Comparison of ENCODE assay signal across 8 mouse cellular contexts in genomic region chr10:17720891-17721601, GRCm38 (mm10). TPM values are rescaled to one million over a fixed set of nuclear protein-coding genes. Genes with fewer than 3 reads are reported as not detected.
DNase-seq lines count a peak whose midpoint lies in the region; ATAC-seq and TF ChIP-seq lines count a peak whose summit lies in the region.

No protein-coding gene starts in this region.

- TF ChIP-seq CTCF in heart, adult 2 months (IDR thresholded peaks at IDR 0.05), result no peak

- no peak for TF ChIP-seq POLR2A in heart, adult 2 months (IDR thresholded peaks at IDR 0.05; ENCODE audit: insufficient read depth, low read depth, low read length)

- H3K9me3 ChIP-seq in forebrain, embryonic 11.5 days (ENCODE audit: control insufficient read depth, low read length), result no peaks in the 10 kb centered on the region
- H3K9me3 ChIP-seq in intestine, embryonic 16.5 days (ENCODE audit: control insufficient read depth, low read length), result no peaks in the 10 kb centered on the region
- no peaks in the 10 kb centered on the region for H3K9me3 ChIP-seq in midbrain, embryonic 14.5 days (ENCODE audit: control insufficient read depth, low read length)

- ATAC-seq in forebrain, embryonic 11.5 days (replicated peaks; ENCODE audit: low FRiP score), result no peak
- no peak for ATAC-seq in intestine, embryonic 16.5 days
- no peak for ATAC-seq in midbrain, embryonic 14.5 days (ENCODE audit: low FRiP score, low TSS enrichment)

- DNase-seq in heart, adult 2 months, result peak in 1 of 2 experiments; percentile 23
- DNase-seq in heart, postnatal 25 days (ENCODE audit: low spot score), result no peak
- DNase-seq in forebrain, embryonic 11.5 days (ENCODE audit: low spot score), result no peak
- DNase-seq in midbrain, embryonic 14.5 days, result peak; percentile 11
- no peak for DNase-seq in left cerebral cortex, postnatal 4 days
- DNase-seq in urinary bladder, postnatal 4 days (ENCODE audit: low spot score in 2 of 2), result no peak
- no peak for DNase-seq in T-cell, adult 2 months (ENCODE audit: low spot score)

- no peaks in the 10 kb centered on the region; the same call in 1 of the 2 replicates for H3K4me1 ChIP-seq in heart, adult 2 months (ENCODE audit: control insufficient read depth, insufficient read depth, low read length)
- H3K4me1 ChIP-seq in forebrain, embryonic 11.5 days (replicated peaks; ENCODE audit: control insufficient read depth, insufficient read depth, low read length), result no peaks in the 10 kb centered on the region
- peaks cover 4% of the 10 kb centered on the region for H3K4me1 ChIP-seq in intestine, embryonic 16.5 days (ENCODE audit: control insufficient read depth, insufficient read depth, low read length)
- H3K4me1 ChIP-seq in midbrain, embryonic 14.5 days (ENCODE audit: control insufficient read depth, insufficient read depth, low read length), result peaks cover 10% of the 10 kb centered on the region

- H3K27me3 ChIP-seq in heart, adult 2 months (ENCODE audit: control insufficient read depth, insufficient read depth, low read length), result no peaks in the 10 kb centered on the region
- H3K27me3 ChIP-seq in forebrain, embryonic 11.5 days (ENCODE audit: control insufficient read depth, insufficient read depth, low read length), result no peaks in the 10 kb centered on the region
- H3K27me3 ChIP-seq in intestine, embryonic 16.5 days (replicated peaks; ENCODE audit: control insufficient read depth, insufficient read depth, low read length), result no peaks in the 10 kb centered on the region
- no peaks in the 10 kb centered on the region for H3K27me3 ChIP-seq in midbrain, embryonic 14.5 days (ENCODE audit: control insufficient read depth, insufficient read depth, low read length)

- no peak for TF ChIP-seq EP300 in heart, adult 2 months (IDR thresholded peaks at IDR 0.05; ENCODE audit: insufficient read depth, low read depth, low read length)

- intact Hi-C loops in heart, adult 2 months (cut with DNase I), result loop anchor here (5.0 to 10.0 kb wide), 8 partner anchors 176 to 1376 kb away; no protein-coding TSS in a partner anchor
- intact Hi-C loops in heart, postnatal 25 days (cut with DNase I), result loop anchor here (5.0 to 10.0 kb wide), 9 partner anchors 159 to 1376 kb away; no protein-coding TSS in a partner anchor
- intact Hi-C loops in left cerebral cortex, postnatal 4 days (cut with DNase I), result loop anchor here (10.0 kb wide), 3 partner anchors 296 to 1896 kb away; no protein-coding TSS in a partner anchor

- peak overlapping the region; percentile 66; the same call in 1 of the 2 replicates for H3K4me2 ChIP-seq in forebrain, embryonic 11.5 days (ENCODE audit: low read depth, low read length, severe bottlenecking)
- H3K4me2 ChIP-seq in intestine, embryonic 16.5 days (ENCODE audit: low read depth, low read length), result peak overlapping the region; percentile 87
- H3K4me2 ChIP-seq in midbrain, embryonic 14.5 days (ENCODE audit: low read length), result peak overlapping the region; percentile 80

- 52% methylated on average over 8 of the region's 8 CpGs for WGBS in heart, adult 2 months
- 88% methylated on average over 8 of the region's 8 CpGs for WGBS in forebrain, embryonic 11.5 days
- WGBS in intestine, embryonic 16.5 days, result 71% methylated on average over 8 of the region's 8 CpGs
- WGBS in midbrain, embryonic 14.5 days, result 83% methylated on average over 8 of the region's 8 CpGs

- no peaks in the 10 kb centered on the region; the same call in 1 of the 2 replicates for H3K79me2 ChIP-seq in heart, adult 2 months (replicated peaks; ENCODE audit: control insufficient read depth, insufficient read depth, low read length)

- H3K36me3 ChIP-seq in heart, adult 2 months (ENCODE audit: control insufficient read depth, insufficient read depth, low read length), result peaks cover 3% of the 10 kb centered on the region; the same call in 1 of the 2 replicates
- no peaks in the 10 kb centered on the region for H3K36me3 ChIP-seq in forebrain, embryonic 11.5 days (ENCODE audit: control insufficient read depth, insufficient read depth, low read length)
- no peaks in the 10 kb centered on the region for H3K36me3 ChIP-seq in intestine, embryonic 16.5 days (ENCODE audit: control insufficient read depth, insufficient read depth, low read length)
- H3K36me3 ChIP-seq in midbrain, embryonic 14.5 days (ENCODE audit: control insufficient read depth, insufficient read depth, low read length), result no peaks in the 10 kb centered on the region

- peak overlapping the region; percentile 98; the same call in 1 of the 2 replicates for H3K27ac ChIP-seq in heart, adult 2 months
- H3K27ac ChIP-seq in forebrain, embryonic 11.5 days (ENCODE audit: low read depth, low read length), result no peak overlapping the region
- peak overlapping the region; percentile 99 for H3K27ac ChIP-seq in intestine, embryonic 16.5 days (ENCODE audit: low read length)
- H3K27ac ChIP-seq in midbrain, embryonic 14.5 days (replicated peaks; ENCODE audit: low read depth, low read length), result peak overlapping the region; percentile 100

- H3K9ac ChIP-seq in heart, adult 2 months (ENCODE audit: low read depth, low read length), result no peak overlapping the region
- no peak overlapping the region for H3K9ac ChIP-seq in forebrain, embryonic 11.5 days (ENCODE audit: low read length)
- no peak overlapping the region for H3K9ac ChIP-seq in intestine, embryonic 16.5 days (ENCODE audit: low read depth, low read length)
- peak overlapping the region; percentile 98; the same call in 1 of the 2 replicates for H3K9ac ChIP-seq in midbrain, embryonic 14.5 days (replicated peaks; ENCODE audit: low read length)

- no peak overlapping the region for H3K4me3 ChIP-seq in heart, adult 2 months
- H3K4me3 ChIP-seq in forebrain, embryonic 11.5 days (ENCODE audit: low read depth, low read length), result peak overlapping the region; percentile 87
- H3K4me3 ChIP-seq in intestine, embryonic 16.5 days (ENCODE audit: low read length), result no peak overlapping the region
- H3K4me3 ChIP-seq in midbrain, embryonic 14.5 days (replicated peaks; ENCODE audit: low read depth, low read length), result peak overlapping the region; percentile 95

RNA-seq across cellular contexts. Expression of gene Cited2, which starts 2.0 kb away (rescaled TPM):
- total RNA-seq in heart, adult 2 months (2021), result 10 to 100 TPM; 38.7 to 54.0 TPM
- polyA plus RNA-seq in heart, adult 2 months (2012; rRNA removed), result 22.2 and 23.8 TPM in 2 replicates
- total RNA-seq in heart, postnatal 25 days (2021), result 10 to 100 TPM; 42.8 to 47.9 TPM
- 62.9 and 64.9 TPM in 2 replicates for polyA plus RNA-seq in forebrain, embryonic 11.5 days (2014; fragmentation: Nextera tagmentation; extraction: Ambion mirVana)
- 21.8 and 41.6 TPM in 2 replicates for polyA plus RNA-seq in intestine, embryonic 16.5 days (2015; fragmentation: Nextera tagmentation; extraction: Ambion mirVana)
- 71.2 and 71.7 TPM in 2 replicates for polyA plus RNA-seq in midbrain, embryonic 14.5 days (2014; fragmentation: Nextera tagmentation; extraction: Ambion mirVana)
- total RNA-seq in left cerebral cortex, postnatal 4 days (2021), result 10 to 100 TPM; 41.9 to 48.3 TPM

Comparison
In these comparisons a context has a peak if more than half of its experiments do, and no peak if none do; other contexts are left out.
1. H3K4me3 ChIP-seq: peak in forebrain, embryonic 11.5 days (single experiment) and midbrain, embryonic 14.5 days (single experiment); none in heart, adult 2 months (single experiment) and intestine, embryonic 16.5 days (single experiment).
2. Peak in every context shown above with its lines, with median percentiles within 50 percentile points of each other: H3K4me2 ChIP-seq.